Mouse (Mus musculus): ENCODE measurements around the gene Nxph2. TPM values are rescaled to one million over a fixed set of nuclear protein-coding genes. Genes with fewer than 3 reads are reported as not detected.

The Nxph2 gene
- not detected for total RNA-seq (2023)

GRCm38 (mm10) chr2:23320746-23321585, at the start of gene Nxph2:
Gene Nxph2, plus strand, starts transcription at chr2:23321246.

Other genes with a start within 250 kb of the Nxph2 start
- gene Mastl, start 165.2 kb upstream of the Nxph2 start, total RNA-seq (2023), result 0.37 TPM
- gene Yme1l1, start 164.9 kb upstream of the Nxph2 start, total RNA-seq (2023), result 144 TPM
- gene 4931423N10Rik, start 113.8 kb upstream of the Nxph2 start, total RNA-seq (2023), result 0.28 TPM

All from CD8-positive naive resting alpha-beta T cell, adult 57 days (primary cell).